Mouse (Mus musculus) kidney, embryonic 14.5 days (tissue): Measurements from ENCODE around the gene 1700028P14Rik. TPM values are rescaled to one million over a fixed set of nuclear protein-coding genes. Genes with fewer than 3 reads are reported as not detected.

Experiments
- ATAC-seq: fragments of 200-750 bp; cut with Nextera tagmentation; 2 replicates; pipeline ENCODE4 v1.8.0; 2017; ENCODE audit warnings: moderate number of reproducible peaks, mild to moderate bottlenecking, moderate TSS enrichment, moderate library complexity; ENCODE audit not compliant: low FRiP score, low TSS enrichment
- H3K27ac ChIP-seq: fragments of 300-500 bp; sonication (generic); 2 replicates; pipeline ENCODE4 v1.5.1; 2014; ENCODE audit warnings: low read depth, mild to moderate bottlenecking, low read length, moderate library complexity, mixed read lengths
- H3K27me3 ChIP-seq: fragments of 300-500 bp; sonication (generic); 2 replicates; pipeline ENCODE4 v1.6.1; 2014; ENCODE audit warnings: mild to moderate bottlenecking, low read length; ENCODE audit not compliant: control insufficient read depth, insufficient read depth
- H3K36me3 ChIP-seq: fragments of 300-500 bp; sonication (generic); 2 replicates; pipeline ENCODE4 v1.6.1; 2014; ENCODE audit warnings: low read length, mixed read lengths; ENCODE audit not compliant: control insufficient read depth, insufficient read depth
- H3K4me1 ChIP-seq: fragments of 300-500 bp; sonication (generic); 2 replicates; pipeline ENCODE4 v1.6.1; 2014; ENCODE audit warnings: low read length, mixed read lengths; ENCODE audit not compliant: control insufficient read depth, insufficient read depth
- H3K4me2 ChIP-seq: fragments of 300-500 bp; sonication (generic); replicated peaks from 2 replicates; pipeline ENCODE4 v1.6.1; 2014; ENCODE audit warnings: low read depth, mild to moderate bottlenecking, low read length
- H3K4me3 ChIP-seq: fragments of 300-500 bp; sonication (generic); 2 replicates; pipeline ENCODE4 v1.5.1; 2014; ENCODE audit warnings: mild to moderate bottlenecking, low read length
- H3K9ac ChIP-seq: fragments of 300-500 bp; sonication (generic); 2 replicates; pipeline ENCODE4 v1.6.1; 2014; ENCODE audit warnings: low read depth, mild to moderate bottlenecking, low read length, moderate library complexity
- H3K9me3 ChIP-seq: fragments of 300-500 bp; sonication (generic); 2 replicates; pipeline ENCODE4 v1.6.1; 2016; ENCODE audit warnings: low read length; ENCODE audit not compliant: control insufficient read depth
- WGBS: fragments of 180-500 bp; shearing (Covaris S2); extraction: QIAGEN DNeasy Blood & Tissue Kit; methylation state at CpG from one replicate; pipeline ENCODE4 v1.1.7; 2014; 5-methylcytosine and 5-hydroxymethylcytosine counted together
- polyA plus RNA-seq: library from polyadenylated mRNA; unstranded; fragments of >200 nt; fragmentation: Nextera tagmentation; extraction: Ambion mirVana; gene quantifications from 2 replicates; pipeline ENCODE4 v1.2.1, GENCODE M21; 2014

1700028P14Rik gene
- polyA plus RNA-seq, 1 experiment from 2014 or later = not detected

GRCm38 (mm10) chr19:23562588-23562987 lies 90.0 kb downstream of the 1700028P14Rik start:
- H3K36me3 ChIP-seq = no peaks in the 10 kb centered on the region
- no peak overlapping the region for H3K4me2 ChIP-seq
- WGBS = 96% methylated on average over 4 of the region's 4 CpGs
- no peak overlapping the region for H3K27ac ChIP-seq
- no peak overlapping the region for H3K9ac ChIP-seq
- no peak overlapping the region for H3K4me3 ChIP-seq
- ATAC-seq = no peak
- no peaks in the 10 kb centered on the region for H3K27me3 ChIP-seq
- no peaks in the 10 kb centered on the region for H3K4me1 ChIP-seq
- no peaks in the 10 kb centered on the region for H3K9me3 ChIP-seq

GRCm38 (mm10) chr19:23562061-23562460 lies 90.6 kb downstream of the 1700028P14Rik start:
- Histone ChIP-seq H3K4me1 (no peaks in the 10 kb centered on the region), H3K36me3 (no peaks in the 10 kb centered on the region), H3K4me2 (no peak overlapping the region), H3K27me3 (no peaks in the 10 kb centered on the region), H3K9me3 (no peaks in the 10 kb centered on the region), H3K4me3 (no peak overlapping the region), H3K9ac (no peak overlapping the region), H3K27ac (no peak overlapping the region)
- ATAC-seq = no peak
- 77% methylated on average over 6 of the region's 6 CpGs for WGBS

DNA sequence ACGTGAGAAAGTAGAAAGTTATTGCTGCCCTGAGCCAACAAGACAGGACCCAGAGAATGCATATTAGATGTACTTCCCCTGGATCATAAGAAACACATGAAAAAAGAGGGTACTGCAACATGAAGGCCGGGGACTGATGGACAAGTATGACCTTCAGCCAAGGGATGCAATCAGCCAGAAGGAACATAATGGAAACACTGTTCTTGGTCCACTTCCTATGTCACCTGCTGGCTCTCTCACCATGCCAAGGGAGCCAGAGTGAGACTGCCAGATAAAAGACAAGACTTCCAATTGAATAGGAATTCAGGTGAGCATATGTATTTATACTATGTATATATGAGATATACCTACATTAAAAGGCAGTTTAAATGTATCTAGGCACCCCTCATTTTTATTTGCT lies 99.2 kb downstream of the 1700028P14Rik start:
- no peak overlapping the region for H3K4me3 ChIP-seq
- H3K4me2 ChIP-seq = no peak overlapping the region
- 81% methylated on average over 2 of the region's 2 CpGs for WGBS
- no peaks in the 10 kb centered on the region for H3K9me3 ChIP-seq
- H3K27me3 ChIP-seq = no peaks in the 10 kb centered on the region
- ATAC-seq = no peak
- H3K9ac ChIP-seq = no peak overlapping the region
- no peak overlapping the region for H3K27ac ChIP-seq
- H3K4me1 ChIP-seq = no peaks in the 10 kb centered on the region
- no peaks in the 10 kb centered on the region for H3K36me3 ChIP-seq

DNA sequence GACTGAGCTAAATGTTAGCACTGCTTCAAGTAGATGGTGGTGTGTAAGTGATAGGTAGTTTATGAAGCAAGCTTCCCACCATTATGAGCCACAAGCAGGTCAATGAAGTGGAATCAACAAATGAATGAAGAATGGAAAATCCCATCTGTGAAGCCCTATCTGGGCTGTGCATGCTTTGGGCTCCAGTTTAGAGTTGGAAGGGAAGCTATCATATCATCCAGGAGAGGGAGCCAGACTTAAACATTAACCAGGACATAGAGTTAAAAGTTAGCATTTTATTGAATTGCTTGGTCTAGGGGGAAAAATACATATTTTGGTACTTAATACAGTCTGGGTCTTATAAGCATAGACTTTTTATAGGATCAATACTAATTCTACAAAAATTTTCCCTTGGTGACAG lies 107.0 kb downstream of the 1700028P14Rik start:
- Histone ChIP-seq H3K9me3 (no peaks in the 10 kb centered on the region), H3K9ac (no peak overlapping the region), H3K27ac (no peak overlapping the region), H3K4me2 (no peak overlapping the region), H3K27me3 (no peaks in the 10 kb centered on the region), H3K4me1 (no peaks in the 10 kb centered on the region), H3K4me3 (no peak overlapping the region), H3K36me3 (no peaks in the 10 kb centered on the region)
- ATAC-seq = no peak

DNA sequence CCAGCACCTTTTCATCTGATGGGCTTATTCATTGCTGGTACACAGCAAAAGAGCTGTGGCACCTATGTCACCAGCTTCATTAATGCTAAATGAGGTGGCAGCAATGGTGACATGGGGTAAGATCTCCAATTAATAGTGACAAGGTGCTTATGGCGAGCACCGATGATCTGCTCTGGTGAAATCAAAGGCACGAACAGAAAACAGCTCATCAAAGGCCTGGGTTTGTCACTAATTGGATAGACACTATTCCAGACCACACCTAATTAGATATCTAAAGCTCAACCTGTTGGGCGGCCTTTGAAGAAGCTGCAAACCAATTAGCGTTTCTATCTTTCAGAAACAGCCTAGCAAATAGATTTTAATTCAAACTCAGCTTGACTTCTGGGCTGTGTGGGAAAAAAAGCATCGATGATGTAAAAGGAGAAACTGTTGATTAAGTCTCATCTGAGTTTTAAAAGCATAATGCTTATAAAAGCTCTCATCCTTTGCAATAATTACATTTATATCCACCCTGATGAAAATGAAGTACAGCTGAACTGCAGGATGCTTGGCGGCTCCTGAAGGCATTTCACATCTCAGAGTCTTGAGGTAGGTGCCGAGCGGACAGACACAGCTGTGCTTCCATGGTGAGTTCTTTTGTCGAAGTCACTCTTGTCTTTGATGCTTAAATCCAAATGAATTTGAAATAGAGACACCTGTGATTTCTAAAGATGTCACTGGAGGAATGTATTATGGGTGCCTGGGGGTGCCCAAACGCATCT lies 109.2 kb downstream of the 1700028P14Rik start:
- 80% methylated on average over 11 of the region's 11 CpGs for WGBS
- no peak for ATAC-seq
- Histone ChIP-seq H3K36me3 (no peaks in the 10 kb centered on the region), H3K4me1 (no peaks in the 10 kb centered on the region), H3K9me3 (no peaks in the 10 kb centered on the region), H3K9ac (no peak overlapping the region), H3K27ac (no peak overlapping the region), H3K27me3 (no peaks in the 10 kb centered on the region), H3K4me2 (no peak overlapping the region), H3K4me3 (no peak overlapping the region)

- Histone ChIP-seq H3K4me1 (no peaks in the 10 kb centered on the region), H3K9ac (no peak overlapping the region), H3K4me2 (no peak overlapping the region), H3K36me3 (no peaks in the 10 kb centered on the region), H3K4me3 (no peak overlapping the region), H3K27me3 (no peaks in the 10 kb centered on the region), H3K9me3 (no peaks in the 10 kb centered on the region), H3K27ac (no peak overlapping the region)
- ATAC-seq = no peak
- 84% methylated on average over 4 of the region's 4 CpGs for WGBS
These were observed 109.9 kb downstream of the 1700028P14Rik start for GRCm38 (mm10) chr19:23542759-23543158.

DNA sequence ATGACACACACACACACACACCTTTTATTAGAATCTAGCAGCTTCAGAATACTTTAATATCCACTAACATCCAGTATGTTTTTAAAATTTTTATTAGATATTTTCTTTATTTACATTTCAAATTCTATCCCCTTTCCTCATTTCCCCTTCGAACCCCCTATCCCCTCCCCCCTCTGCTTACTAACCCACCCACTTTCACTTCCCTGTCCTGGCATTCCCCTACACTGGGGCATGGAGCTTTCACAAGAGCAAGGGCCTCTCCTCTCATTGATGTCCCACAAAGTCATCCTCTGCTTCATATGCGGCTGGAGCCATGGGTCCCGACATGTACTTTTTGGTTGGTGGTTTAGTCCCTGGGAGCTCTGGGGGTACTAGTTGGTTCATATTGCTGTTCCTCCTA lies 116.9 kb downstream of the 1700028P14Rik start:
- Histone ChIP-seq H3K9me3 (no peaks in the 10 kb centered on the region), H3K4me2 (no peak overlapping the region), H3K9ac (no peak overlapping the region), H3K36me3 (no peaks in the 10 kb centered on the region), H3K4me3 (no peak overlapping the region), H3K4me1 (no peaks in the 10 kb centered on the region), H3K27me3 (no peaks in the 10 kb centered on the region), H3K27ac (no peak overlapping the region)
- no peak for ATAC-seq
- 91% methylated on average over 3 of the region's 3 CpGs for WGBS

- Histone ChIP-seq H3K36me3 (no peaks in the 10 kb centered on the region), H3K27ac (no peak overlapping the region), H3K4me1 (no peaks in the 10 kb centered on the region), H3K4me3 (no peak overlapping the region), H3K9me3 (no peaks in the 10 kb centered on the region), H3K27me3 (no peaks in the 10 kb centered on the region), H3K9ac (no peak overlapping the region), H3K4me2 (no peak overlapping the region)
- WGBS = 61% methylated on average over 4 of the region's 4 CpGs
- ATAC-seq = no peak
These were observed 120.7 kb downstream of the 1700028P14Rik start for GRCm38 (mm10) chr19:23531899-23532298.

GRCm38 (mm10) chr19:23523711-23524110 lies 128.9 kb downstream of the 1700028P14Rik start:
- H3K27me3 ChIP-seq = no peaks in the 10 kb centered on the region
- H3K4me3 ChIP-seq = no peak overlapping the region
- H3K27ac ChIP-seq = no peak overlapping the region
- ATAC-seq = peak; percentile 28; the same call in 1 of the 2 replicates
- H3K4me2 ChIP-seq = no peak overlapping the region
- H3K9ac ChIP-seq = no peak overlapping the region
- no peaks in the 10 kb centered on the region for H3K36me3 ChIP-seq
- H3K9me3 ChIP-seq = no peaks in the 10 kb centered on the region
- WGBS = 13% methylated on average over 1 of the region's 1 CpGs
- H3K4me1 ChIP-seq = no peaks in the 10 kb centered on the region
